Mouse (Mus musculus): ENCODE results near the gene Nobox. TPM values are rescaled to one million over a fixed set of nuclear protein-coding genes. Genes with fewer than 3 reads are reported as not detected.

Gene Nobox
- total and polyA plus RNA-seq, 3 experiments = not detected

- Histone ChIP-seq H3K27me3 (replicated peaks) (no peaks in the 10 kb centered on the region), H3K27ac (ENCODE audit: insufficient read depth, low read depth) (no peak overlapping the region), H3K4me2 (ENCODE audit: insufficient read depth, low read depth, poor library complexity, severe bottlenecking) (no peak overlapping the region), H3K4me1 (ENCODE audit: control insufficient read depth in 1 of 2, insufficient read depth in 2 of 2) (no peaks in the 10 kb centered on the region), H3K36me3 (replicated peaks in 1 of 2; ENCODE audit: control insufficient read depth in 1 of 2, insufficient read depth in 1 of 2, low read length in 1 of 2) (no peaks in the 10 kb centered on the region), H3K9me3 (replicated peaks; ENCODE audit: low read length) (no peaks in the 10 kb centered on the region), H3K9ac (ENCODE audit: insufficient read depth, low read depth) (no peak overlapping the region), H3K79me2 (replicated peaks; ENCODE audit: control insufficient read depth, extremely low read depth, insufficient read depth, poor library complexity, severe bottlenecking) (no peaks in the 10 kb centered on the region), H3K4me3 (replicated peaks in 1 of 3; ENCODE audit: low read depth in 2 of 3, low read length in 2 of 3, poor library complexity in 1 of 3) (no peak overlapping the region)
- in situ Hi-C loops (cut with MboI; ENCODE audit: low pct_ligation_motif_present, low pct_unique_long_range_greater_than_20kb, low sequenced_read_pairs) = no loop called here
- TF ChIP-seq MAFK (IDR thresholded peaks at IDR 0.05; ENCODE audit: insufficient replicate concordance, low read length) (no peak), MXI1 (IDR thresholded peaks at IDR 0.05; ENCODE audit: low read depth, low read length) (no peak), RCOR1 (conservative IDR thresholded peaks at IDR 0.05; ENCODE audit: low read depth, low read length) (no peak), ZC3H11A (IDR thresholded peaks at IDR 0.05; ENCODE audit: low read depth, low read length) (no peak), ZMIZ1 (IDR thresholded peaks at IDR 0.05; ENCODE audit: low read depth, low read length) (no peak), JUN (IDR thresholded peaks at IDR 0.05; ENCODE audit: insufficient read depth, low read depth, low read length) (no peak), NELFE (IDR thresholded peaks at IDR 0.05; ENCODE audit: low read depth, low read length) (no peak), ZNF384 (IDR thresholded peaks at IDR 0.05; ENCODE audit: low read depth, low read length) (no peak), MYC (IDR thresholded peaks at IDR 0.05; ENCODE audit: low read depth, low read length) (no peak), SIN3A (IDR thresholded peaks at IDR 0.05; ENCODE audit: low read length) (no peak), TBP (conservative IDR thresholded peaks at IDR 0.05; ENCODE audit: low read depth, low read length) (no peak), MEF2A (IDR thresholded peaks at IDR 0.05; ENCODE audit: borderline replicate concordance, low read depth, low read length) (no peak), RAD21 (IDR thresholded peaks at IDR 0.05; ENCODE audit: low read depth, low read length) (no peak), MAX (IDR thresholded peaks at IDR 0.05; ENCODE audit: low read length) (no peak), PAX5 (IDR thresholded peaks at IDR 0.05; ENCODE audit: low read length) (no peak), NRF1 (IDR thresholded peaks at IDR 0.05; ENCODE audit: low read depth, low read length) (no peak), TCF12 (IDR thresholded peaks at IDR 0.05; ENCODE audit: low read depth, low read length) (no peak), ZKSCAN1 (IDR thresholded peaks at IDR 0.05; ENCODE audit: borderline replicate concordance, low read depth, low read length) (no peak)
- DNase-seq (ENCODE audit: extremely low read depth) = no peak
- dilution Hi-C loops (cut with MboI; ENCODE audit: extremely low pct_ligation_motif_present, extremely low pct_unique_long_range_greater_than_20kb, low sequenced_read_pairs) = no loop called here
These were observed 28.9 kb downstream of the Nobox start for GRCm38 (mm10) chr6:43280481-43280880.

GRCm38 (mm10) chr6:43278247-43278646, 31.1 kb downstream of the Nobox start:
- no peak overlapping the region for H3K9ac ChIP-seq (ENCODE audit: insufficient read depth, low read depth)
- no peaks in the 10 kb centered on the region for H3K9me3 ChIP-seq (replicated peaks; ENCODE audit: low read length)
- TF ChIP-seq SMC3 (IDR thresholded peaks at IDR 0.05; ENCODE audit: low read depth, low read length) (peak; percentile 55), MXI1 (IDR thresholded peaks at IDR 0.05; ENCODE audit: low read depth, low read length) (no peak), RAD21 (IDR thresholded peaks at IDR 0.05; ENCODE audit: low read depth, low read length) (peak; percentile 30), MAFK (IDR thresholded peaks at IDR 0.05; ENCODE audit: insufficient replicate concordance, low read length) (no peak), MYC (IDR thresholded peaks at IDR 0.05; ENCODE audit: low read depth, low read length) (no peak), CHD2 (IDR thresholded peaks at IDR 0.05; ENCODE audit: low read length) (no peak), CHD1 (IDR thresholded peaks at IDR 0.05; ENCODE audit: low read depth, low read length) (no peak), RCOR1 (conservative IDR thresholded peaks at IDR 0.05; ENCODE audit: low read depth, low read length) (no peak), MAX (IDR thresholded peaks at IDR 0.05; ENCODE audit: low read length) (no peak), TBP (conservative IDR thresholded peaks at IDR 0.05; ENCODE audit: low read depth, low read length) (no peak), ZMIZ1 (IDR thresholded peaks at IDR 0.05; ENCODE audit: low read depth, low read length) (no peak), MEF2A (IDR thresholded peaks at IDR 0.05; ENCODE audit: borderline replicate concordance, low read depth, low read length) (no peak), CTCF (conservative IDR thresholded peaks at IDR 0.05 in 1 of 2, IDR thresholded peaks at IDR 0.05 in 1 of 2; ENCODE audit: low read depth in 2 of 2, low read length in 2 of 2) (peak; percentile 21 to 58; a peak in 3 of 4 replicates)
- no peak overlapping the region for H3K27ac ChIP-seq (ENCODE audit: insufficient read depth, low read depth)
- H3K36me3 ChIP-seq (replicated peaks in 1 of 2; ENCODE audit: control insufficient read depth in 1 of 2, insufficient read depth in 1 of 2, low read length in 1 of 2) = no peaks in the 10 kb centered on the region
- dilution Hi-C loops (cut with MboI; ENCODE audit: extremely low pct_ligation_motif_present, extremely low pct_unique_long_range_greater_than_20kb, low sequenced_read_pairs) = no loop called here
- in situ Hi-C loops (cut with MboI; ENCODE audit: low pct_ligation_motif_present, low pct_unique_long_range_greater_than_20kb, low sequenced_read_pairs) = no loop called here
- H3K79me2 ChIP-seq (replicated peaks; ENCODE audit: control insufficient read depth, extremely low read depth, insufficient read depth, poor library complexity, severe bottlenecking) = no peaks in the 10 kb centered on the region
- H3K4me3 ChIP-seq (replicated peaks in 1 of 3; ENCODE audit: low read depth in 2 of 3, low read length in 2 of 3, poor library complexity in 1 of 3) = no peak overlapping the region
- DNase-seq (ENCODE audit: extremely low read depth) = peak; percentile 21
- H3K4me2 ChIP-seq (ENCODE audit: insufficient read depth, low read depth, poor library complexity, severe bottlenecking) = peak overlapping the region; percentile 44; the same call in 1 of the 2 replicates
- H3K4me1 ChIP-seq (ENCODE audit: control insufficient read depth in 1 of 2, insufficient read depth in 2 of 2) = no peaks in the 10 kb centered on the region
- no peaks in the 10 kb centered on the region for H3K27me3 ChIP-seq (replicated peaks)
